Mouse (Mus musculus) heart, postnatal 4 days (tissue): Measurements from ENCODE around the gene Map3k13. TPM values are rescaled to one million over a fixed set of nuclear protein-coding genes. Genes with fewer than 3 reads are reported as not detected.
"Not testable (repeated sequence)": the region's sequence is repeated elsewhere in the genome, so short reads cannot be mapped to it uniquely, and the experiment has no call there.

ENCODE experiments used
- DNase-seq: peaks from one replicate; pipeline ENCODE4 v3.0.0; 2021
- total RNA-seq, 2 experiments: library from RNA; stranded (reverse); gene quantifications; 2 replicates each; pipeline ENCODE4 v1.2.3; 2021

Gene Map3k13
- 1 to 10 TPM; 1.1 to 1.4 TPM for total RNA-seq

GRCm38 (mm10) chr16:21793875-21794696 lies at the start of gene Map3k13:
Map3k13 (plus strand) TSS chr16:21794346.
- peak; percentile 96 for DNase-seq

DNA sequence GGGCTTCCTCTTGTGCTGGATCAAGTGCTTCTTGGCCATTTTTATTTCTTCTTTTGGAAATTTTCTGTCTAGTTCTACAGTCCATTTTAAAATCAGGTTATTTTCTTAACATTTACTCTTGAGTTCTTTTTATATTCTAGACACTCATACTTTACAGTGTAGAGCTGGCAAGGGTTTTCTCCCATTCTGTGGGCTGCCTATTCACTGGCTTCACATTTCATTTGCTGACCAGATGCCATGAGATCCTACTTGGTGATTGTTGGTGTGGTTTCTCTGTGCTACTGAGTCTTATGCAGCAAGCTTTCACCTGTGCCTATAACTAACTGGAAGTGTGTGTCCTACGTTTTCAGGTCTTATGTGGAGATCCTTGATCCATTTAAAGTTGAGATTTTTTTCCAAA lies 35.7 kb upstream of the Map3k13 start:
- DNase-seq = no peak

GRCm38 (mm10) chr16:21768255-21768654 lies 25.9 kb upstream of the Map3k13 start:
- DNase-seq = no peak

- peak; percentile 13 for DNase-seq
These were observed 24.5 kb upstream of the Map3k13 start for GRCm38 (mm10) chr16:21769667-21770066.

DNA sequence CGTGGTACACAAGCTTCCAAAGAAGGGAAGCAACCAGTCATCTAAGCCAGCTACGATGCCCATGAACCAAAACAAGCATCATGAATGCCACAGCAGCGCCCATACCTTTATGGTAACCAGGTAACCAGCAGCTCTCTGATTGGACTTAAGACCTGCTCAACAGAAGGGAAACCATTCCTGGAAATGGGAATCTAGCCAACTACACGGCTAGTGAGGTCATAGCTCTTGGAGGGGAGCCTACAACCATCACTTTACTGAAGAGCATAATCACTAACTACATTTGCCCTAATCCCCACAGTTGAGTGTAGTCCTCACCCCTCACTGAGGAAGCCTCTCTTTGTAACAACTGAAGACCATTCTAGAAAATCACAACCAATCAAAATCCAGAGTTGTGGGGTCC lies 19.4 kb upstream of the Map3k13 start:
- no peak for DNase-seq

DNA sequence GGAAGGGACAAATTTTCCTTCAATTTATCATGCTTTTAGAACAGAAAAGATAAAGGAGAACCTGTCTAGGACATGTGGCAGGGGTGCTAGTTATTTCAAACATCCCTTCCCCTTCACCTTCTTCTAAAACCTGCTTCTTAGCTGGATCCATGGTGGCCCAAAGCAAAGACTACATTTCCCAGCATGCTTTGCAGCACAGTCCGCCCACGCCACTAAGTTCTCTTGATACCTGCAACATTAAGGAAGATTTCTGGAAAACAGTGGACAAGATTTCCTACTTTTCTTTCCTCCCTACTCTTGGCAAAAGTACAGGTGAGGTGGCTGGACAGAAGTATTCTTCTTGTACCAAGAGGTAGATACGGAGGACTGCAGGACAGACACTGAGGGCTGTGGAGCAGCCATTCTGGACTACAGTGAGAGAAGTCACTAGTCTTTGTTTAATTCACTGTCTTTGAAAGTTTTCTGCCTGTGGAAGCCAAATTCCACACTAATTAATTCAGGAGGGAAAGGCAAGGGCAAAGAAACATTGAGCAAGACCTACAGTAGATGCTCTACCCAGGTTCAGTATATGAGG lies 15.8 kb upstream of the Map3k13 start:
- peak; percentile 28 for DNase-seq

DNA sequence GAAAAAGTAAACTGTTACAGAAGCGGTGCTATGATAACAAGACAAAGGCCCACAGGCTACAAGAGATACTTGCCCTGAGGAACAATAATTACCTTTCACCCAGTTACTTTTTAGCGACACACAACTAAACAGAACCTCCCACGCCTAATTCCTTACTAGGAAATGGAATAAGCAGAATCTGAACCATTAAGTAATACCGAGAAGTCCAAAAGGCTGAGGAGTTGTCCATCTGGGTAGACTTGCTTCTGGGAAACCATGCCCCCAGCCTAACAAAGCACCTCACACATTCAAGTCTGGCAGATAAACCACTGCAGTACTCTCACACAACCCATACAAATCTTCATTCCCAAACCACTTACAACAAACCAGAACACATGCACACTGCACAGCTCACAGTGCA lies 15.0 kb upstream of the Map3k13 start:
- DNase-seq = no peak

DNA sequence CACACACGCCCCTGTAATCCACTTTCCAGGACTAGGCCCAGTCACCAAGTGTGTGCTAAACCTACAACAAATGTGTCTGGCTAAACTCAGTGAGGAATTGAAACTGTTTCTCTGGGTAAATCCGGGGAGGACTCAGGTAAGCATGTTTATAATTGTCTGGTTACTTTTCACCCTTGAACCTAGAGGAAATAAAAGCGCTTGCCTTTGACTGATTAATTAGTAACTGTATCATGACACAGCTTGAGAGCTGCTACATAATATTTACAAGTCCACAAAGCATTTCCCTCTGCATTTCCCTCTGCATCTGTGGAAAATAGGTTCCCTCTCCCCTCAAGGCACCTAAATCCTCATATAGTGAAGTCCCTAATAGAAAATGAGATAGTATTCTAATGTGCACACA lies 12.9 kb upstream of the Map3k13 start:
- no peak for DNase-seq

- DNase-seq = no peak
These were observed 12.3 kb upstream of the Map3k13 start for GRCm38 (mm10) chr16:21781895-21782294.

- DNase-seq = no peak
These were observed 11.3 kb upstream of the Map3k13 start for GRCm38 (mm10) chr16:21782807-21783206.

GRCm38 (mm10) chr16:21785000-21785399 lies 9.1 kb upstream of the Map3k13 start:
- DNase-seq = no peak

DNA sequence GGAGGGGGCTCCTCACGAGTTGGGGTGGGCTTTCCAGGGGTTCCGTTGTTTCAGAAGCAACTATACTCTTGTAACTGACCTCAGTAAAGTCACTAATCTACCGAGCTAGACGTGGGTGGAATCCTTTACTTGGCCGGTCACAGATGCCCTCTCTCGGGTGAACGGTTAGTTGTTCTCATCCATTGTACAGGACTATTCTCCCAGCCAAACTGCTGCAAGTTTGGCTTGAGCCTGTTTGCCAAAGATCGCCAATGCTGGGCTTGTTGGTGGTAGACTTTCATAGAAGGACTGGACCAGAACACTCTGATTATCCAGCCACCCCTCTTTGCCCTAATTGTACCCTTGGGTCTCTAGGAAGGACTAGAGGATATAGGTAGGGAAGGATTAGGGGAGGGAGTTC lies 7.8 kb upstream of the Map3k13 start:
- no peak for DNase-seq

DNA sequence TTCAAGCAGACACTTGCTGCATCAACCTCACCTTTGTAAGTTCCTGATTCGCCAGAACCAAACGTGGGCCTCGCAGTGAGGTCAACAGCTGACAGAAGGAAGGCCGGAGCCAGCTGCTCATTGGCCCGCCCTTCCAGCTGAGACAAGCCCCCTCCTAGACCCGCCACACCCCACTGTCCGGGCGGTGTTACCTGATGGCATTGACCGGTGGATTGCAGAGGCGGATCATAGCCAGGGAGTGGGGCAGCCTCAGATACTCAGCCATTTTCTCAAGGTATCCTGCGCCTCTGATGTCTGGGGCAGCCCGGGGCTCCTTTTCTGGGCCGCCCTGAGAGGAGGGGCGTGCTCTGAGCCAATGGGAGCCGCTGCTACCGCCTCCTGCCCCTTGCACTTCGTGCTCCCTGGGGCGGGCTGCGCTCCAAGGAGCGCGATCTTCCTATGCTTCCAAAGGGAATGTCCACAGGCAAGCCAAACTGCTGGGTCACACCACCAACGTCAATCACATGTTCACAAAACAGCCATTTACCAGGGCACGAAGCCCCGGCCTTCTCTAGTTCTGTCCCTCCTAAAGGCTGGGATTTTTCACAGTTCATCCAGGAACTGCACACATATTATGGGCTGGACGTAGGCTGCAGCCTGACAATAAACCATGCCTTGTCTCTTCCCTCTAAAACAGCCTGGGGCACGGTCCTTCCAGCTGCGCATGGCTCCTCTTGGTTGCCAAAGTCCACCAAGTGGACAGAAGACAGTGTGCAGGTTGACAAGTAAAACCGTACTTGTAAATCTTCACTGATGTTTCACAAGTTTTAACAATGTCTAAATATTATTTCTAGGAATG lies 6.4 kb upstream of the Map3k13 start, which contains the start of gene Ehhadh:
Ehhadh (minus strand) TSS at position 292 of the 838 bp plus-strand sequence.
- DNase-seq = peak; percentile 77

- no peak for DNase-seq
These were observed 5.6 kb upstream of the Map3k13 start for GRCm38 (mm10) chr16:21788581-21788980.

DNA sequence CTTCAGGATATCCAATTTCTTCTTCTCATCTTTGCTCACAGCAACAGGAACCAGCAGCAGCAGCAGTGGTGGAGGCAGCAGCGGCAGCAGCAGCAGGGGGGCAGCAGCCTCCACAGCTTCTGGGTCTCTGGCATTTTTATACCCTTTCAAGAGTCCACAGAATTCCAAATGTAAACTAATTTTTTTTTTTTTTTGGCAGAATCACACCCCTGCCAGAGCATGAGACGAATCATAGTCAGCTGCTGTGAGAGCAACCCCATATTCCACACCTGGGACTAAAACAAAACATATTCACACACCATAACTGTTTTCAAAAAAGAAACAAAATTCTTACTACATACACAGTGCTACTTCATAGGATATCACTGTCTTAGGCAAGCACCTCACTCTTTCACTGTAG lies 5.0 kb upstream of the Map3k13 start:
- no peak for DNase-seq

DNA sequence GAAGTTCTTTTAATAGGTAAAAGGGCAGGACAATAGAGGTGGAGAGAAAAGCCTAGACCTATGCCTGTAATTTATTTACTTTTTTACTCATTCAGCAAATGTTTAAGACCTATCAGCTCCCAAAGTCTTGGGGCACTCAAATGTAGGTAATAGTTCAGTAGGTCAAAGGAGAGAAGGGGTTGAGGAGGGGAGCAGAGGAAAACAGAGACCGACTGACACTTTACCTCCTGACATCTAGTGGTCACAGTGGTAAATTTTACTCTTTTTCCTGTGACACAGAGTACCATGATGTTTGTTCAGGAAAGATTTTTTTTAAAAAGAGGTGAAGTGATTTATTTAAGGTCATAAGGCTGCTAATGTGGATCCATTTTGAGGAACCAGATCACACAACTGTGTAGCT lies 3.7 kb upstream of the Map3k13 start:
- DNase-seq = no peak

DNA sequence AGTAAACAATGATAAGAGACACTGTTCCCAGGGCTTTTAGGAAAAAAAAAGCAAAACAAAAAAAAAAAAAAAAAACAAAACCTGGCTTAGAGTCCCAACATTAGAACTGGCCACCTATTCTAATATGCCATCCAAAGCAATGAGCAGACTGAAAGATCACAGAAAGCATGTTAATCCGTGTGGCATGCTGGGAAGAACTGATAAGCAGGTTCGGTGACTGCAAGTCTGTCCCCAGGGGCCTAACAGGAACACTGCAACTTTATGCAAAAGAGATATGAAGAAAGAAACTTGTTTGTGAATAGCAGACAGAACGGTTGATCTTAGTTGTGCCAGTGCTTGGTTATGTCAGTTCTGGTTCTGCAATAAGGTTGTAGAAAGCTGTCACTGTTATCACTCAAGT lies 2.4 kb upstream of the Map3k13 start:
- DNase-seq = no peak

- DNase-seq = not testable (repeated sequence)
These were observed 901 bp upstream of the Map3k13 start for GRCm38 (mm10) chr16:21793080-21793810.

DNA sequence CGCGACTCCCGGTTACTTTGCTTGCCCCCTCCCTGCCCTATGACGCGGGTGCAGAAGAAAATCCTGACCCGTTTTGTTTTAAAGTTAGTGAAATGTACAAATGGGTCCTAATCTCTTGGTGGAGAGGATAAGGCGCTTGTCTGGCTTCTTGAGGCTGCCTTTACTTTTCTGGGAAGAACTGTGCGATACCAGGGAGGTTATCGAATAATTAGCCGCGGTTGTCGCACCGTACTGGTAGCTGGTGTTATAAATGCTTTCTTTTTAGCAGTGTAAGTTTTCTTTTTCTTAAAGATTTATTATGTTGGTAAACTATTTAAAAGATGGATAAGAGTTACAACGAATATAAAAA lies 525 bp downstream of the Map3k13 start:
- no peak for DNase-seq

GRCm38 (mm10) chr16:21795071-21795470 lies 925 bp downstream of the Map3k13 start:
- DNase-seq = no peak

DNA sequence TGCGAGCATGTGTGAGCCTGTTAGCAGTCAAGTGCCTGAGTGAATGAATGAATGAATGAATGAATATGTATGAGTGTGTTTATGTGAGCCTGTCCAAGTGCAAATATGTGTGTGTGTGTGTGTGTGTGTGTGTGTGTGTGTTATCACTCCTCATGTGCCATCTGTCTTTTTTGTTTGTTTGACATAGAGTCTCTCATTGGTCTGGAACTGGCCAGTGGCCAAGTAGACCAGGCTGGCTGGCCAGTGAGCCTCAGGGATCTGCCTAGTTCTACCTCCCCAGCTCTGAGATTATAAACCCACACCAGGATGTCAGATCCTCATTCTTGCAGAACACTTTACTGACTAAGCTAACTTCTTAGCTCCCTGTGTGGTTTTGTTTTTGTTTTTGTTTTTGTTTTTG lies 10.1 kb downstream of the Map3k13 start:
- DNase-seq = no peak

- no peak for DNase-seq
These were observed 12.7 kb downstream of the Map3k13 start for GRCm38 (mm10) chr16:21806892-21807291.

- DNase-seq = not testable (repeated sequence)
These were observed 13.6 kb downstream of the Map3k13 start for GRCm38 (mm10) chr16:21807786-21808185.
